Mouse (Mus musculus): ENCODE measurements around the gene Prkcb. TPM values are rescaled to one million over a fixed set of nuclear protein-coding genes. Genes with fewer than 3 reads are reported as not detected.
"Not testable (repeated sequence)": the region's sequence is repeated elsewhere in the genome, so short reads cannot be mapped to it uniquely, and the experiment has no call there.

The Prkcb gene
- polyA plus RNA-seq (2015; fragmentation: Nextera tagmentation; extraction: Ambion mirVana), result 12.0 and 12.7 TPM in 2 replicates

- Histone ChIP-seq H3K27ac (ENCODE audit: low read length) (no peak within 1 kb of the TSS), H3K4me1 (ENCODE audit: control insufficient read depth, insufficient read depth, low read length) (peaks cover 9% of the 10 kb centered on the region; the same call in 1 of the 2 replicates), H3K27me3 (ENCODE audit: control insufficient read depth, insufficient read depth, low read length) (peaks cover 29% of the 10 kb centered on the region), H3K9ac (ENCODE audit: low read length) (peak within 1 kb of the TSS; percentile 69), H3K9me3 (replicated peaks; ENCODE audit: control insufficient read depth, low read length) (no peaks in the 10 kb centered on the region), H3K4me2 (ENCODE audit: low read depth, low read length) (peak within 1 kb of the TSS; percentile 88), H3K4me3 (replicated peaks; ENCODE audit: low read length) (peak within 1 kb of the TSS; percentile 56), H3K36me3 (ENCODE audit: control insufficient read depth, insufficient read depth, low read length) (no peaks in the 10 kb centered on the region)
- peak; percentile 83 for ATAC-seq (ENCODE audit: insufficient read depth, low FRiP score)
- WGBS, result 6% methylated on average over 41 of the region's 42 CpGs
Measured at GRCm38 (mm10) chr7:122288605-122289242, at the start of gene Prkcb. Gene Prkcb, plus strand, starts transcription at chr7:122288751.

GRCm38 (mm10) chr7:122238939-122239338 lies 49.6 kb upstream of the Prkcb start:
- H3K27me3 ChIP-seq (ENCODE audit: control insufficient read depth, insufficient read depth, low read length), result no peaks in the 10 kb centered on the region
- no peak overlapping the region for H3K9ac ChIP-seq (ENCODE audit: low read length)
- ATAC-seq (ENCODE audit: insufficient read depth, low FRiP score), result peak; percentile 26; the same call in 1 of the 2 replicates
- 82% methylated on average over 2 of the region's 2 CpGs for WGBS
- H3K9me3 ChIP-seq (replicated peaks; ENCODE audit: control insufficient read depth, low read length), result no peaks in the 10 kb centered on the region
- no peaks in the 10 kb centered on the region for H3K4me1 ChIP-seq (ENCODE audit: control insufficient read depth, insufficient read depth, low read length)
- no peak overlapping the region for H3K4me2 ChIP-seq (ENCODE audit: low read depth, low read length)
- no peak overlapping the region for H3K27ac ChIP-seq (ENCODE audit: low read length)
- H3K4me3 ChIP-seq (replicated peaks; ENCODE audit: low read length), result no peak overlapping the region
- no peaks in the 10 kb centered on the region for H3K36me3 ChIP-seq (ENCODE audit: control insufficient read depth, insufficient read depth, low read length)

GRCm38 (mm10) chr7:122240413-122241119 lies 48.0 kb upstream of the Prkcb start:
- no peak overlapping the region for H3K9ac ChIP-seq (ENCODE audit: low read length)
- H3K27ac ChIP-seq (ENCODE audit: low read length), result no peak overlapping the region
- 70% methylated on average over 6 of the region's 6 CpGs for WGBS
- H3K4me3 ChIP-seq (replicated peaks; ENCODE audit: low read length), result no peak overlapping the region
- H3K9me3 ChIP-seq (replicated peaks; ENCODE audit: control insufficient read depth, low read length), result no peaks in the 10 kb centered on the region
- no peaks in the 10 kb centered on the region for H3K4me1 ChIP-seq (ENCODE audit: control insufficient read depth, insufficient read depth, low read length)
- H3K36me3 ChIP-seq (ENCODE audit: control insufficient read depth, insufficient read depth, low read length), result no peaks in the 10 kb centered on the region
- no peaks in the 10 kb centered on the region for H3K27me3 ChIP-seq (ENCODE audit: control insufficient read depth, insufficient read depth, low read length)
- ATAC-seq (ENCODE audit: insufficient read depth, low FRiP score), result no peak
- no peak overlapping the region for H3K4me2 ChIP-seq (ENCODE audit: low read depth, low read length)

GRCm38 (mm10) chr7:122242260-122242659 lies 46.3 kb upstream of the Prkcb start:
- no peak overlapping the region for H3K9ac ChIP-seq (ENCODE audit: low read length)

GRCm38 (mm10) chr7:122242744-122243143 lies 45.8 kb upstream of the Prkcb start:
- not testable (repeated sequence) for H3K4me1 ChIP-seq (ENCODE audit: control insufficient read depth, insufficient read depth, low read length); H3K4me2 ChIP-seq (ENCODE audit: low read depth, low read length); H3K36me3 ChIP-seq (ENCODE audit: control insufficient read depth, insufficient read depth, low read length); ATAC-seq (ENCODE audit: insufficient read depth, low FRiP score); H3K27me3 ChIP-seq (ENCODE audit: control insufficient read depth, insufficient read depth, low read length); H3K4me3 ChIP-seq (replicated peaks; ENCODE audit: low read length); H3K27ac ChIP-seq (ENCODE audit: low read length); H3K9me3 ChIP-seq (replicated peaks; ENCODE audit: control insufficient read depth, low read length); H3K9ac ChIP-seq (ENCODE audit: low read length)

More at GRCm38 (mm10) chr7:122242260-122242659, 46.3 kb upstream of the Prkcb start:
- no peaks in the 10 kb centered on the region for H3K4me1 ChIP-seq (ENCODE audit: control insufficient read depth, insufficient read depth, low read length)
- no peak overlapping the region for H3K4me3 ChIP-seq (replicated peaks; ENCODE audit: low read length)
- whole genome bisulfite sequencing, result 29% methylated on average over 1 of the region's 1 CpGs
- H3K27me3 ChIP-seq (ENCODE audit: control insufficient read depth, insufficient read depth, low read length), result no peaks in the 10 kb centered on the region
- H3K27ac ChIP-seq (ENCODE audit: low read length), result no peak overlapping the region
- ATAC-seq (ENCODE audit: insufficient read depth, low FRiP score), result 0 out of 2 replicates have a peak, but pooled peaks have one; percentile 23
- no peaks in the 10 kb centered on the region for H3K9me3 ChIP-seq (replicated peaks; ENCODE audit: control insufficient read depth, low read length)
- H3K4me2 ChIP-seq (ENCODE audit: low read depth, low read length), result no peak overlapping the region
- H3K36me3 ChIP-seq (ENCODE audit: control insufficient read depth, insufficient read depth, low read length), result no peaks in the 10 kb centered on the region

GRCm38 (mm10) chr7:122244166-122244565 lies 44.4 kb upstream of the Prkcb start:
- H3K4me1 ChIP-seq (ENCODE audit: control insufficient read depth, insufficient read depth, low read length), result no peaks in the 10 kb centered on the region
- 63% methylated on average over 7 of the region's 7 CpGs for WGBS

GRCm38 (mm10) chr7:122244584-122244983 lies 44.0 kb upstream of the Prkcb start:
- ATAC-seq (ENCODE audit: insufficient read depth, low FRiP score), result no peak
- WGBS, result 64% methylated on average over 8 of the region's 8 CpGs
- Histone ChIP-seq H3K9ac (ENCODE audit: low read length) (no peak overlapping the region), H3K4me2 (ENCODE audit: low read depth, low read length) (no peak overlapping the region), H3K36me3 (ENCODE audit: control insufficient read depth, insufficient read depth, low read length) (no peaks in the 10 kb centered on the region), H3K27ac (ENCODE audit: low read length) (no peak overlapping the region), H3K4me3 (replicated peaks; ENCODE audit: low read length) (no peak overlapping the region), H3K27me3 (ENCODE audit: control insufficient read depth, insufficient read depth, low read length) (no peaks in the 10 kb centered on the region), H3K9me3 (replicated peaks; ENCODE audit: control insufficient read depth, low read length) (no peaks in the 10 kb centered on the region), H3K4me1 (ENCODE audit: control insufficient read depth, insufficient read depth, low read length) (no peaks in the 10 kb centered on the region)

More at GRCm38 (mm10) chr7:122244166-122244565, 44.4 kb upstream of the Prkcb start:
- ATAC-seq (ENCODE audit: insufficient read depth, low FRiP score), result no peak
- no peaks in the 10 kb centered on the region for H3K9me3 ChIP-seq (replicated peaks; ENCODE audit: control insufficient read depth, low read length)
- no peak overlapping the region for H3K9ac ChIP-seq (ENCODE audit: low read length)
- H3K4me3 ChIP-seq (replicated peaks; ENCODE audit: low read length), result no peak overlapping the region
- H3K27ac ChIP-seq (ENCODE audit: low read length), result no peak overlapping the region
- no peak overlapping the region for H3K4me2 ChIP-seq (ENCODE audit: low read depth, low read length)
- no peaks in the 10 kb centered on the region for H3K27me3 ChIP-seq (ENCODE audit: control insufficient read depth, insufficient read depth, low read length)
- no peaks in the 10 kb centered on the region for H3K36me3 ChIP-seq (ENCODE audit: control insufficient read depth, insufficient read depth, low read length)

- Histone ChIP-seq H3K4me3 (replicated peaks; ENCODE audit: low read length) (no peak overlapping the region), H3K4me2 (ENCODE audit: low read depth, low read length) (no peak overlapping the region), H3K4me1 (ENCODE audit: control insufficient read depth, insufficient read depth, low read length) (no peaks in the 10 kb centered on the region), H3K9me3 (replicated peaks; ENCODE audit: control insufficient read depth, low read length) (no peaks in the 10 kb centered on the region), H3K36me3 (ENCODE audit: control insufficient read depth, insufficient read depth, low read length) (no peaks in the 10 kb centered on the region), H3K27me3 (ENCODE audit: control insufficient read depth, insufficient read depth, low read length) (no peaks in the 10 kb centered on the region), H3K27ac (ENCODE audit: low read length) (no peak overlapping the region), H3K9ac (ENCODE audit: low read length) (no peak overlapping the region)
- 48% methylated on average over 5 of the region's 5 CpGs for WGBS
- no peak for ATAC-seq (ENCODE audit: insufficient read depth, low FRiP score)
Measured at GRCm38 (mm10) chr7:122245976-122246375, 42.6 kb upstream of the Prkcb start.

GRCm38 (mm10) chr7:122247254-122247864 lies 41.2 kb upstream of the Prkcb start:
- no peaks in the 10 kb centered on the region for H3K27me3 ChIP-seq (ENCODE audit: control insufficient read depth, insufficient read depth, low read length)
- WGBS, result 74% methylated on average over 10 of the region's 10 CpGs
- no peak for ATAC-seq (ENCODE audit: insufficient read depth, low FRiP score)

More at GRCm38 (mm10) chr7:122247254-122247864, 41.2 kb upstream of the Prkcb start:
- no peak overlapping the region for H3K9ac ChIP-seq (ENCODE audit: low read length)
- no peak overlapping the region for H3K4me2 ChIP-seq (ENCODE audit: low read depth, low read length)
- H3K36me3 ChIP-seq (ENCODE audit: control insufficient read depth, insufficient read depth, low read length), result no peaks in the 10 kb centered on the region
- H3K9me3 ChIP-seq (replicated peaks; ENCODE audit: control insufficient read depth, low read length), result no peaks in the 10 kb centered on the region
- no peak overlapping the region for H3K4me3 ChIP-seq (replicated peaks; ENCODE audit: low read length)
- H3K27ac ChIP-seq (ENCODE audit: low read length), result no peak overlapping the region
- H3K4me1 ChIP-seq (ENCODE audit: control insufficient read depth, insufficient read depth, low read length), result no peaks in the 10 kb centered on the region
